Mouse (Mus musculus): Measurements from ENCODE around the gene Vipas39. TPM values are rescaled to one million over a fixed set of nuclear protein-coding genes. Genes with fewer than 3 reads are reported as not detected.
"Not testable (repeated sequence)": the region's sequence is repeated elsewhere in the genome, so short reads cannot be mapped to it uniquely, and the experiment has no call there.

The Vipas39 gene
- polyA plus RNA-seq, 1 experiment from 2014 or later: 58.2 TPM

- Histone ChIP-seq H3K36me3 (no peaks in the 10 kb centered on the region), H3K9ac (no peak overlapping the region)
- WGBS: 63% methylated on average over 2 of the region's 2 CpGs
These were observed 53.0 kb downstream of the Vipas39 start for GRCm38 (mm10) chr12:87212844-87213606.

DNA sequence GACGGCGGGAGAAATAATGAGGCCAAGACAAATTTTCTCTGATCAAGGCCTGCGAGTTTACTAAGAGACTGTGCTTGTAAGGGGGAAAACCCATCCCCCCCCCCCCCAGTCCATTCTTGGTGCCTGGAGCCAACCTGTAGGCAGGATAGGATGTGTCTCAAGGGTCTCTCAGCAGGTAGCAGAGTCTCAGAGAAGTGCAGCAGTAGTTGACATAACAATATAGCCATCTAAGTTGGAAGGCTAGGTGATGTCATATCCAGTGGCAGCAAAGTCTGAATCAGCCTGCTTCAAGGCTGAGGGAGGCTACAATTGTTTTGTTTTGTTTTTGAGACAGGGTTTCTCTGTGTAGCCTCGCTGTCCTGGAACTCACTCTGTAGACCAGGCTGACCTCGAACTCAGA, 60.3 kb downstream of the Vipas39 start:
- H3K9ac ChIP-seq; H3K4me1 ChIP-seq (replicated peaks); H3K9me3 ChIP-seq; ATAC-seq (ENCODE audit: low read depth); H3K27ac ChIP-seq (replicated peaks); H3K4me2 ChIP-seq; H3K36me3 ChIP-seq; H3K4me3 ChIP-seq; H3K27me3 ChIP-seq: not testable (repeated sequence)
- 94% methylated on average over 5 of the region's 5 CpGs for WGBS

More at GRCm38 (mm10) chr12:87212844-87213606, 53.0 kb downstream of the Vipas39 start:
- no peak for ATAC-seq (ENCODE audit: low read depth)
- Histone ChIP-seq H3K27ac (replicated peaks) (no peak overlapping the region), H3K4me3 (no peak overlapping the region), H3K4me2 (no peak overlapping the region), H3K4me1 (replicated peaks) (no peaks in the 10 kb centered on the region), H3K27me3 (no peaks in the 10 kb centered on the region), H3K9me3 (no peaks in the 10 kb centered on the region)

DNA sequence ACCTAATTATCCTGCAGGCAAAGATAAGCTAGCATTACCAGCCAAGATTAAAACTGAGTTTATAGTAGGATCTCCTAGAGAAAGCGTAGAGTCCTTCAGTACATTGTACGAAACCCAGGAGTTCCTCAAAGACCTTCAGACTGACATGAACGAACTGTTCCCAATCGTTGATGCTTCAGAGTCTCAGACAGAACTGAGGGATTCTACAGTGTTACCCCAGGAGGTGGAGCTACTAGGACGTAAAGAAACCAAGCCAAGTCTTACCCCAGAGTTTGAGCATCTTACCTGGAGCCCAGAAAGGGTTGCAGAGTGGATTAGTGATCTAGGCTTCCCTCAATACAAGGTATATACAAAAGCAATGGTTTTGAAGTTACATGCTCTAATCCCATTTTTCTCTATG, 64.4 kb downstream of the Vipas39 start:
- Histone ChIP-seq H3K9me3 (no peaks in the 10 kb centered on the region), H3K4me3 (no peak overlapping the region), H3K27me3 (no peaks in the 10 kb centered on the region), H3K27ac (replicated peaks) (no peak overlapping the region), H3K36me3 (no peaks in the 10 kb centered on the region), H3K4me1 (replicated peaks) (peaks cover 28% of the 10 kb centered on the region), H3K9ac (no peak overlapping the region), H3K4me2 (no peak overlapping the region)
- no peak for ATAC-seq (ENCODE audit: low read depth)
- whole genome bisulfite sequencing: 76% methylated on average over 5 of the region's 5 CpGs

- Histone ChIP-seq H3K9me3 (no peaks in the 10 kb centered on the region), H3K36me3 (no peaks in the 10 kb centered on the region), H3K27ac (replicated peaks) (peak within 1 kb of the TSS; percentile 93), H3K4me2 (peak within 1 kb of the TSS; percentile 79), H3K9ac (peak within 1 kb of the TSS; percentile 92), H3K4me1 (replicated peaks) (peaks cover 28% of the 10 kb centered on the region), H3K27me3 (no peaks in the 10 kb centered on the region), H3K4me3 (peak within 1 kb of the TSS; percentile 87)
- WGBS: 1% methylated on average over 60 of the region's 70 CpGs
- peak; percentile 96 for ATAC-seq (ENCODE audit: low read depth)
These were observed 66.0 kb downstream of the Vipas39 start, which contains the start of gene Tmed8 for GRCm38 (mm10) chr12:87199973-87200586. TSS of gene Tmed8 (minus strand) at chr12:87200454.

- no peaks in the 10 kb centered on the region for H3K36me3 ChIP-seq
- WGBS: under 1% methylated on average over 35 of the region's 38 CpGs
- H3K9ac ChIP-seq: peak within 1 kb of the TSS; percentile 92
- ATAC-seq (ENCODE audit: low read depth): peak; percentile 80
- H3K9me3 ChIP-seq: no peaks in the 10 kb centered on the region
- peak within 1 kb of the TSS; percentile 79 for H3K4me2 ChIP-seq
- no peaks in the 10 kb centered on the region for H3K27me3 ChIP-seq
- peak within 1 kb of the TSS; percentile 87 for H3K4me3 ChIP-seq
- H3K27ac ChIP-seq (replicated peaks): peak within 1 kb of the TSS; percentile 93
- H3K4me1 ChIP-seq (replicated peaks): peaks cover 28% of the 10 kb centered on the region
These were observed 66.7 kb downstream of the Vipas39 start, which contains the start of gene Samd15 for GRCm38 (mm10) chr12:87199206-87199972. TSS of gene Samd15 (plus strand) at chr12:87199723.

- Histone ChIP-seq H3K9me3 (no peaks in the 10 kb centered on the region), H3K9ac (peak overlapping the region; percentile 92), H3K27ac (replicated peaks) (no peak overlapping the region), H3K4me1 (replicated peaks) (peaks cover 28% of the 10 kb centered on the region), H3K4me2 (peak overlapping the region; percentile 79), H3K36me3 (no peaks in the 10 kb centered on the region), H3K27me3 (no peaks in the 10 kb centered on the region), H3K4me3 (peak overlapping the region; percentile 87)
- WGBS: 44% methylated on average over 6 of the region's 6 CpGs
- no peak for ATAC-seq (ENCODE audit: low read depth)
These were observed 67.3 kb downstream of the Vipas39 start for GRCm38 (mm10) chr12:87198792-87199191.

DNA sequence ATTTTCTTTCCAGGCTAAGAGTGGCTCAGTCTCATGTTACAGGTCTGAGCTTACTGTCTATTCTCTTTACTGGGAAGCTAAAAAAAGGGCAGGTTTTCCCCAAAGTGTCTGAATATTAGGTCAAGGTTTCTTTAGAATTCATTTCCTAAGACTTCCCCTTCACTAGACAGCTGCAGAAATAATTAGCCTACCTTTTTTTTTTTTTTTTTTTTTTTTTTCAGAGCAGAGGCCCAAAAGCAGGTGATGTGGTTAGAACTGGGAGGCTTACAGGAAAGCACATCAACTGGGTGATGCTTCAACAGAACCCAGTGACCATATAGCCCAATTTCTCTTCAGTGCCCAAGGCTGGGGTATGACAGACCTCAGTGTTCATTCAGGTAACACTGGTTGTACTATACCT, 69.7 kb downstream of the Vipas39 start:
- H3K36me3 ChIP-seq: no peaks in the 10 kb centered on the region
- no peaks in the 10 kb centered on the region for H3K9me3 ChIP-seq
- no peak for ATAC-seq (ENCODE audit: low read depth)
- H3K4me2 ChIP-seq: no peak overlapping the region
- H3K9ac ChIP-seq: no peak overlapping the region
- H3K27ac ChIP-seq (replicated peaks): no peak overlapping the region
- H3K4me3 ChIP-seq: no peak overlapping the region
- no peaks in the 10 kb centered on the region for H3K27me3 ChIP-seq
- peaks cover 32% of the 10 kb centered on the region for H3K4me1 ChIP-seq (replicated peaks)

DNA sequence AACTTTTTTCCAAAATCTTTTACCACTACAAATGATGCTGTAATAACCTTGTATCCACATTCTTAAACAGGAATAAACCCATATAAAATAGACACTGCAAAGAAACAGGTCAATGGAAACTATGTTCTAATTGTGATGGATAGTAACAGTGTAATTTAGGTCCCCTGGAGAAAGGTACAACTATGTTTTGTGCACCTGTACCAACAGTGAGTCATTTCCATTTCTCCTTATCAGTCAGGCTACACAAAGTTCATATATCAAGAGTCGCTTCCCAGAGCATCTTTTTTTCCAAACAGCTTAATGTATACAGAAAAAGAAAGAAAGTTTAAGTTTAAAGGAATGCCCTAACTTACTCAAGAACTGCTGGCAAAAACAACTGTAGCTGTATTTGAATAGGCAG, 71.0 kb downstream of the Vipas39 start:
- no peaks in the 10 kb centered on the region for H3K36me3 ChIP-seq
- no peaks in the 10 kb centered on the region for H3K9me3 ChIP-seq
- 97% methylated on average over 1 of the region's 1 CpGs for whole genome bisulfite sequencing
- H3K27me3 ChIP-seq: no peaks in the 10 kb centered on the region
- no peak overlapping the region for H3K4me3 ChIP-seq
- no peak for ATAC-seq (ENCODE audit: low read depth)
- no peak overlapping the region for H3K27ac ChIP-seq (replicated peaks)
- H3K4me1 ChIP-seq (replicated peaks): peaks cover 29% of the 10 kb centered on the region
- H3K4me2 ChIP-seq: no peak overlapping the region
- no peak overlapping the region for H3K9ac ChIP-seq

GRCm38 (mm10) chr12:87193008-87193407, 73.0 kb downstream of the Vipas39 start:
- H3K4me1 ChIP-seq (replicated peaks): peaks cover 14% of the 10 kb centered on the region
- H3K9me3 ChIP-seq: no peaks in the 10 kb centered on the region
- H3K9ac ChIP-seq: no peak overlapping the region
- H3K36me3 ChIP-seq: no peaks in the 10 kb centered on the region
- 89% methylated on average over 3 of the region's 3 CpGs for WGBS
- no peaks in the 10 kb centered on the region for H3K27me3 ChIP-seq
- ATAC-seq (ENCODE audit: low read depth): no peak
- H3K4me3 ChIP-seq: no peak overlapping the region
- no peak overlapping the region for H3K27ac ChIP-seq (replicated peaks)
- no peak overlapping the region for H3K4me2 ChIP-seq

Small RNAs within 50 kb of the gene (microRNA-seq; reads per million reads assigned to microRNA genes)
- not detected for gene Gm47293

Other genes starting within 250 kb of the Vipas39 start
- 6.1 and 7.1 TPM in 2 replicates for gene Tmem63c, start 244.9 kb downstream of the Vipas39 start, polyA plus RNA-seq (2015; fragmentation: Nextera tagmentation; extraction: Ambion mirVana)
- 1.0 and 1.2 TPM in 2 replicates for gene Ngb, start 163.7 kb downstream of the Vipas39 start, polyA plus RNA-seq (2015; fragmentation: Nextera tagmentation; extraction: Ambion mirVana)
- 23.6 and 28.0 TPM in 2 replicates for gene Gstz1, start 119.1 kb downstream of the Vipas39 start, polyA plus RNA-seq (2015; fragmentation: Nextera tagmentation; extraction: Ambion mirVana)
- 11.4 and 12.4 TPM in 2 replicates for gene Pomt2, start 118.3 kb downstream of the Vipas39 start, polyA plus RNA-seq (2015; fragmentation: Nextera tagmentation; extraction: Ambion mirVana)
- gene Samd15, start 66.5 kb downstream of the Vipas39 start, polyA plus RNA-seq (2015; fragmentation: Nextera tagmentation; extraction: Ambion mirVana): 1.7 and 2.1 TPM in 2 replicates
- gene Tmed8, start 65.8 kb downstream of the Vipas39 start, polyA plus RNA-seq (2015; fragmentation: Nextera tagmentation; extraction: Ambion mirVana): 3.8 and 3.9 TPM in 2 replicates
- gene Noxred1, start 27.5 kb downstream of the Vipas39 start, polyA plus RNA-seq (2015; fragmentation: Nextera tagmentation; extraction: Ambion mirVana): 1.6 and 1.7 TPM in 2 replicates
- 196 and 211 TPM in 2 replicates for gene Ahsa1, start 223 bp upstream of the Vipas39 start, polyA plus RNA-seq (2015; fragmentation: Nextera tagmentation; extraction: Ambion mirVana)
- 0.60 and 0.61 TPM in 2 replicates for gene Ism2, start 33.4 kb upstream of the Vipas39 start, polyA plus RNA-seq (2015; fragmentation: Nextera tagmentation; extraction: Ambion mirVana)
- 63.9 and 65.1 TPM in 2 replicates for gene Sptlc2, start 122.1 kb upstream of the Vipas39 start, polyA plus RNA-seq (2015; fragmentation: Nextera tagmentation; extraction: Ambion mirVana)
- 293 and 311 TPM in 2 replicates for gene Slirp, start 177.6 kb upstream of the Vipas39 start, polyA plus RNA-seq (2015; fragmentation: Nextera tagmentation; extraction: Ambion mirVana)
- 41.7 and 43.9 TPM in 2 replicates for gene Alkbh1, start 177.8 kb upstream of the Vipas39 start, polyA plus RNA-seq (2015; fragmentation: Nextera tagmentation; extraction: Ambion mirVana)
- 122 and 124 TPM in 2 replicates for gene Snw1, start 206.0 kb upstream of the Vipas39 start, polyA plus RNA-seq (2015; fragmentation: Nextera tagmentation; extraction: Ambion mirVana)
- not detected in 2 replicates for gene Gm5788, start 228.5 kb upstream of the Vipas39 start, polyA plus RNA-seq (2015; fragmentation: Nextera tagmentation; extraction: Ambion mirVana)
- not detected in 2 replicates for gene Gm8300, start 248.1 kb upstream of the Vipas39 start, polyA plus RNA-seq (2015; fragmentation: Nextera tagmentation; extraction: Ambion mirVana)